Mouse (Mus musculus): ENCODE results near the gene Sbp. TPM values are rescaled to one million over a fixed set of nuclear protein-coding genes. Genes with fewer than 3 reads are reported as not detected.
A peak's percentile ranks its signal among the peaks of the same experiment; 100 is the strongest.
"Not testable (repeated sequence)": the region's sequence is repeated elsewhere in the genome, so short reads cannot be mapped to it uniquely, and the experiment has no call there.

The Sbp gene
- total RNA-seq (2021): not detected
- long read RNA-seq, experiment 1: 0 reads
- long read RNA-seq, experiment 2: 0 reads

- intact Hi-C loops (cut with DNase I; ENCODE audit: low total_unique reads): no loop called here
- DNase-seq: no peak
These were observed at the start of gene Sbp for GRCm38 (mm10) chr17:23941372-23941771. Gene Sbp (plus strand): TSS chr17:23941672.

- DNase-seq; intact Hi-C loops (cut with DNase I; ENCODE audit: low total_unique reads): not testable (repeated sequence)
These were observed 24.3 kb upstream of the Sbp start, which contains the start of gene Dcpp3 for GRCm38 (mm10) chr17:23917158-23917557. Gene Dcpp3 (plus strand): TSS chr17:23917458.

- intact Hi-C loops (cut with DNase I; ENCODE audit: low total_unique reads): no loop called here
- DNase-seq: peak; percentile 92
These were observed 16.9 kb upstream of the Sbp start for GRCm38 (mm10) chr17:23924531-23925007.

- intact Hi-C loops (cut with DNase I; ENCODE audit: low total_unique reads): no loop called here
- DNase-seq: peak; percentile 72
These were observed 16.4 kb upstream of the Sbp start for GRCm38 (mm10) chr17:23925090-23925493.

- intact Hi-C loops (cut with DNase I; ENCODE audit: low total_unique reads): no loop called here
- no peak for DNase-seq
These were observed 10.3 kb upstream of the Sbp start for GRCm38 (mm10) chr17:23931157-23931556.

GRCm38 (mm10) chr17:23947486-23947885 is 6.0 kb downstream of the Sbp start:
- DNase-seq; intact Hi-C loops (cut with DNase I; ENCODE audit: low total_unique reads): not testable (repeated sequence)

- intact Hi-C loops (cut with DNase I; ENCODE audit: low total_unique reads): no loop called here
- no peak for DNase-seq
These were observed 7.6 kb downstream of the Sbp start for GRCm38 (mm10) chr17:23949068-23949467.

GRCm38 (mm10) chr17:23950828-23951227 is 9.4 kb downstream of the Sbp start:
- DNase-seq; intact Hi-C loops (cut with DNase I; ENCODE audit: low total_unique reads): not testable (repeated sequence)

GRCm38 (mm10) chr17:23955174-23955573 is 13.7 kb downstream of the Sbp start, which contains the start of gene Sbpl:
Gene Sbpl (minus strand): TSS chr17:23955274.
- no peak for DNase-seq
- intact Hi-C loops (cut with DNase I; ENCODE audit: low total_unique reads): loop anchor here (5.0 kb wide), 2 partner anchors 78 to 178 kb away; no protein-coding TSS in a partner anchor

- intact Hi-C loops (cut with DNase I; ENCODE audit: low total_unique reads): loop anchor here (5.0 kb wide), 1 partner anchor 108 kb away; no protein-coding TSS in a partner anchor
- peak; percentile 66 for DNase-seq
These were observed 18.7 kb downstream of the Sbp start for GRCm38 (mm10) chr17:23960084-23960738.

- intact Hi-C loops (cut with DNase I; ENCODE audit: low total_unique reads): loop anchor here (5.0 kb wide), 1 partner anchor 109 kb away; no protein-coding TSS in a partner anchor
- DNase-seq: no peak
These were observed 20.2 kb downstream of the Sbp start for GRCm38 (mm10) chr17:23961573-23962122.

GRCm38 (mm10) chr17:23965805-23966425 is 24.4 kb downstream of the Sbp start:
- no peak for DNase-seq
- intact Hi-C loops (cut with DNase I; ENCODE audit: low total_unique reads): no loop called here

GRCm38 (mm10) chr17:23966658-23967401 is 25.4 kb downstream of the Sbp start:
- intact Hi-C loops (cut with DNase I; ENCODE audit: low total_unique reads): no loop called here
- no peak for DNase-seq

GRCm38 (mm10) chr17:23968780-23969179 is 27.3 kb downstream of the Sbp start:
- intact Hi-C loops (cut with DNase I; ENCODE audit: low total_unique reads): no loop called here
- no peak for DNase-seq

GRCm38 (mm10) chr17:23969231-23969630 is 27.8 kb downstream of the Sbp start:
- intact Hi-C loops (cut with DNase I; ENCODE audit: low total_unique reads): no loop called here
- peak; percentile 68 for DNase-seq

GRCm38 (mm10) chr17:23971315-23971714 is 29.8 kb downstream of the Sbp start:
- intact Hi-C loops (cut with DNase I; ENCODE audit: low total_unique reads): no loop called here
- DNase-seq: no peak

- intact Hi-C loops (cut with DNase I; ENCODE audit: low total_unique reads): no loop called here
- no peak for DNase-seq
These were observed 35.2 kb downstream of the Sbp start for GRCm38 (mm10) chr17:23976665-23977064.

GRCm38 (mm10) chr17:23979471-23979870 is 38.0 kb downstream of the Sbp start:
- DNase-seq: no peak
- intact Hi-C loops (cut with DNase I; ENCODE audit: low total_unique reads): no loop called here

GRCm38 (mm10) chr17:23980297-23980909 is 38.9 kb downstream of the Sbp start, which contains the start of gene Prss30:
Gene Prss30 (minus strand): TSS chr17:23980566.
- intact Hi-C loops (cut with DNase I; ENCODE audit: low total_unique reads): no loop called here
- no peak for DNase-seq
